Mouse (Mus musculus) hindbrain, embryonic 11.5 days (tissue): ENCODE results near the gene Cutal. TPM values are rescaled to one million over a fixed set of nuclear protein-coding genes. Genes with fewer than 3 reads are reported as not detected.
"Not testable (repeated sequence)": the region's sequence is repeated elsewhere in the genome, so short reads cannot be mapped to it uniquely, and the experiment has no call there.

ENCODE experiments used
- ATAC-seq: fragments of 200-750 bp; cut with Nextera tagmentation; 2 replicates; pipeline ENCODE4 v1.8.0; 2017; ENCODE audit warnings: mild to moderate bottlenecking, moderate TSS enrichment, moderate library complexity; ENCODE audit not compliant: low FRiP score
- DNase-seq: peaks from one replicate; pipeline ENCODE4 v3.0.0-alpha.2; 2015; ENCODE audit warnings: low spot score
- H3K27ac ChIP-seq: fragments of 300-500 bp; sonication (generic); 2 replicates; pipeline ENCODE4 v1.5.1; 2014; ENCODE audit warnings: mild to moderate bottlenecking, low read depth, low read length
- H3K27me3 ChIP-seq: fragments of 300-500 bp; sonication (generic); 2 replicates; pipeline ENCODE4 v1.6.1; 2014; ENCODE audit warnings: mild to moderate bottlenecking, low read length, moderate library complexity, mixed read lengths; ENCODE audit not compliant: control insufficient read depth, insufficient read depth
- H3K36me3 ChIP-seq: fragments of 300-500 bp; sonication (generic); 2 replicates; pipeline ENCODE4 v1.6.1; 2014; ENCODE audit warnings: mild to moderate bottlenecking, low read length, moderate library complexity, mixed read lengths; ENCODE audit not compliant: control insufficient read depth, insufficient read depth
- H3K4me1 ChIP-seq: fragments of 300-500 bp; sonication (generic); replicated peaks from 2 replicates; pipeline ENCODE4 v1.6.1; 2014; ENCODE audit warnings: low read length, mixed read lengths; ENCODE audit not compliant: control insufficient read depth, insufficient read depth
- H3K4me2 ChIP-seq: fragments of 300-500 bp; sonication (generic); replicated peaks from 2 replicates; pipeline ENCODE4 v1.6.1; 2014; ENCODE audit warnings: mild to moderate bottlenecking, low read depth, low read length
- H3K4me3 ChIP-seq: fragments of 300-500 bp; sonication (generic); 2 replicates; pipeline ENCODE4 v1.5.1; 2014; ENCODE audit warnings: low read depth, low read length
- H3K9ac ChIP-seq: fragments of 300-500 bp; sonication (generic); 2 replicates; pipeline ENCODE4 v1.6.1; 2014; ENCODE audit warnings: low read depth, low read length
- H3K9me3 ChIP-seq: fragments of 300-500 bp; sonication (generic); 2 replicates; pipeline ENCODE4 v1.6.1; 2016; ENCODE audit warnings: low read length; ENCODE audit not compliant: control insufficient read depth
- WGBS: fragments of 180-500 bp; shearing (Covaris S2); extraction: QIAGEN DNeasy Blood & Tissue Kit; methylation state at CpG from one replicate; pipeline ENCODE4 v1.1.7; 2014; 5-methylcytosine and 5-hydroxymethylcytosine counted together
- polyA plus RNA-seq: library from polyadenylated mRNA; unstranded; fragments of >200 nt; fragmentation: Nextera tagmentation; extraction: Ambion mirVana; gene quantifications from 2 replicates; pipeline ENCODE4 v1.2.1, GENCODE M21; 2014

The Cutal gene
- polyA plus RNA-seq: not detected in 2 replicates

DNA sequence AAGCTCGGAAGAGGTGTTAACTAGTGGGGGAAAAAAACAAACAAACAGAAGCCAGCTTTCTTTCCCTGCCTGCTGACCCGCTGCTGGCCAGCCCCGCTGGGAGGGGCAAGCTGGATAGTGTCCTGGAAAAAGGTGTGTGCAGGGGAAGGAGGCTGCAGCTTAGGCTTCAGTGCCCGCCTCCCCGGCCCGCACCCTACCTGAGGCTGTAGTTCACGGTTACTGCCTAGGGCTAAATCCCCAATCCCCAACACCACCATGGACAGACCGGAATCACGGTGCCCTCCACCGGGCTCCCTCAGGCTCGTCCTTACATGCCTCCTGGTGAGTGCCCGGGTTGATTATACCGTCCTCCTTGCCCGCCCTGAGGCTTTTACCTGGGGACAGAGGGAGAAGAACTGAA, at the start of gene Cutal:
Cutal (plus strand) TSS at position 126 of the 400 bp plus-strand sequence.
- H3K4me1 ChIP-seq: 0 out of 2 replicates have a peak, but pooled peaks cover 2% of the 10 kb centered on the region
- ATAC-seq (no peak), DNase-seq (peak; percentile 26)
- peak within 1 kb of the TSS; percentile 17 for H3K4me2 ChIP-seq
- peak within 1 kb of the TSS; percentile 10; the same call in 1 of the 2 replicates for H3K4me3 ChIP-seq
- 2% methylated on average over 14 of the region's 14 CpGs for WGBS
- no peaks in the 10 kb centered on the region for H3K36me3 ChIP-seq
- no peaks in the 10 kb centered on the region for H3K9me3 ChIP-seq
- peaks cover 4% of the 10 kb centered on the region for H3K27me3 ChIP-seq
- no peak within 1 kb of the TSS for H3K27ac ChIP-seq
- 0 out of 2 replicates have a peak within 1 kb of the TSS, but pooled peaks have one; percentile 27 for H3K9ac ChIP-seq

DNA sequence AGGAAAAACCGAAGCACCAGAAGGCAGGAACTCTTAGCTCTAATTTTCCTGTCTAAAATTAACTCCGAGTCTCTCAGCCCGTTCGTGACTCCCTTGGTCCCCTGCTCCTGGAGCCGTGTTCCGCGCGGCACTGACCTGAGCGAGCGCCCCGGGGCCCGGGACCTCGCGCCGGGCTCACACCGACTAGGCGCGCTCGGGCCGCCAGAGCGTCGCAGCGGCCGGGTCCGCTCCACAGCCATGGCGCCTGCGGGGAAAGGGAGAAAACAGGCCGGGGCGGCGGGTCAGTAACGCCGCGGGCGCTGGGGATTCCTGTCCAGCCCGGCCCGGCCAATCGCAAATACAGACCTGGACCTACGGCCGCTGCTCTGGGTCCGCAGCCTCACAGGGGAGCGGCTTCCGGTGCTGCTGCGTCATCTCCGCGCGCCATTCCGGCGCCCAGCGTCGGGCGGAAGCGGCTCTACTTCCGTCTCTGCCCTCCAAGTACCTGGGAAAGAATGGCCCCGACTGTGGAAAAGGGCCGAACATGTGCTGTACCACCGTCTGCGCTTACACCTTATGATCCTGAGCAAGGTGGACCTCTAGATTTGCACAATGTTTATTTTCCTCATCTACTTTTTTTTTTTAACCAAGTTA, 48.3 kb upstream of the Cutal start, which contains the start of gene Fbxw2:
Fbxw2 (minus strand) TSS at position 485 of the 633 bp plus-strand sequence.
- H3K9ac ChIP-seq: peak within 1 kb of the TSS; percentile 65
- no peaks in the 10 kb centered on the region; the same call in 1 of the 2 replicates for H3K4me1 ChIP-seq
- DNase-seq (peak; percentile 94), ATAC-seq (peak; percentile 97)
- no peaks in the 10 kb centered on the region for H3K9me3 ChIP-seq
- under 1% methylated on average over 50 of the region's 57 CpGs for WGBS
- H3K36me3 ChIP-seq: no peaks in the 10 kb centered on the region
- peak within 1 kb of the TSS; percentile 65 for H3K4me3 ChIP-seq
- H3K4me2 ChIP-seq: peak within 1 kb of the TSS; percentile 64
- no peaks in the 10 kb centered on the region for H3K27me3 ChIP-seq
- H3K27ac ChIP-seq: peak within 1 kb of the TSS; percentile 49

- Histone ChIP-seq H3K9me3 (no peaks in the 10 kb centered on the region), H3K4me3 (peak overlapping the region; percentile 65), H3K36me3 (no peaks in the 10 kb centered on the region), H3K4me1 (no peaks in the 10 kb centered on the region; the same call in 1 of the 2 replicates), H3K9ac (peak overlapping the region; percentile 65), H3K27ac (no peak overlapping the region; the same call in 1 of the 2 replicates), H3K27me3 (no peaks in the 10 kb centered on the region), H3K4me2 (peak overlapping the region; percentile 64)
- 31% methylated on average over 19 of the region's 21 CpGs for WGBS
- peak; percentile 34 for DNase-seq
- no peak; the same call in 1 of the 2 replicates for ATAC-seq
These were observed 47.5 kb upstream of the Cutal start for GRCm38 (mm10) chr2:34826460-34827231.

DNA sequence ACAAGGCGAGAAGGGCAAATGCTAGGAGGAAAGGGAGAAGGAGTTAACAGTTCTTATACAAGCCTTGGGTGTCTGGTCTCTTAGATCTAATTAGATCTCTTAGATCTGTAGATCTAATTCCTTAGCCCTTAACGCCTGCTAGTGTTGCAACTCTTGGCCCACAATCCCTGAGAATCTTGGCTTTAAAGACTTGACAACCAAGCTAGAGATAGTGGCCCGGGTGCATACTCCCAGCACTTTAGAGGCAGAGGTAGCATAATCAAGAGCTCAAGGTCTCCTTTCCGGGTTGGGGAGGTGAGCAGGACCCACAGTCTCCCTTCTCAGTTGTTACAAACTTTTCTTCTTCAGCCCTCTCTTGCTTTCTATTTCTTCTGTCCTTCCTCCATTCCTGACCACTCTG, 46.6 kb upstream of the Cutal start:
- Histone ChIP-seq H3K9me3 (no peaks in the 10 kb centered on the region), H3K36me3 (no peaks in the 10 kb centered on the region), H3K4me3 (no peak overlapping the region), H3K27ac (no peak overlapping the region), H3K27me3 (no peaks in the 10 kb centered on the region), H3K9ac (no peak overlapping the region), H3K4me1 (no peaks in the 10 kb centered on the region; the same call in 1 of the 2 replicates), H3K4me2 (no peak overlapping the region)
- no peak for ATAC-seq
- DNase-seq: no peak
- 88% methylated on average over 4 of the region's 4 CpGs for WGBS

DNA sequence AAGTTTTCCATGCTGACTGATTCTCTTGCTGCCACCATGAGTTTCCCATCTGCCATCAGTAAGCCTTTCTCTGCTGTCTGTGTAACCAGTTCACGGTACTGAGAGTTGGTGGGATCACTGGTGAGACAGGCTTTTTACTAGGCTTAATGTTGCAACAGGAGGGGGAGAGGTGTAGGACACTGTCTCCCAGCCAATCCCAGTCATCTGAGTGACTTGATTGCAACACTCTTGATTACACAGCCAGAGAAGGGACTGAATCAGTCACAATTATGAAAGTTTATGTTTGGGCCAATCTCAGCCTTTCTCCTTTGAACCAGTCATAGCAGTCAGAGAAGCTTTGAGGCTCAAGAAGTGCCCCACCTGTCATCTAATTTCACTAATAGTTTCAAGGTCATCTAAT, 46.2 kb upstream of the Cutal start:
- DNase-seq: no peak
- Histone ChIP-seq H3K9me3 (no peaks in the 10 kb centered on the region), H3K4me2 (no peak overlapping the region), H3K9ac (no peak overlapping the region), H3K27me3 (no peaks in the 10 kb centered on the region), H3K36me3 (no peaks in the 10 kb centered on the region), H3K4me3 (no peak overlapping the region), H3K27ac (no peak overlapping the region), H3K4me1 (no peaks in the 10 kb centered on the region; the same call in 1 of the 2 replicates)
- ATAC-seq: no peak
- WGBS: 83% methylated on average over 1 of the region's 1 CpGs

- not testable (repeated sequence) for DNase-seq, H3K27me3 ChIP-seq, H3K36me3 ChIP-seq, H3K9me3 ChIP-seq, H3K9ac ChIP-seq, H3K4me1 ChIP-seq, H3K4me2 ChIP-seq, H3K4me3 ChIP-seq, ATAC-seq, H3K27ac ChIP-seq
- 95% methylated on average over 17 of the region's 17 CpGs for WGBS
These were observed 44.1 kb upstream of the Cutal start for GRCm38 (mm10) chr2:34830066-34830465.

- DNase-seq, H3K4me2 ChIP-seq, ATAC-seq, H3K4me1 ChIP-seq, H3K4me3 ChIP-seq, H3K9me3 ChIP-seq, H3K27ac ChIP-seq, H3K9ac ChIP-seq, H3K27me3 ChIP-seq, H3K36me3 ChIP-seq: not testable (repeated sequence)
- WGBS: 75% methylated on average over 11 of the region's 11 CpGs
These were observed 41.3 kb upstream of the Cutal start, which contains the start of gene Gm34653 for GRCm38 (mm10) chr2:34832766-34833457. Gene Gm34653 (plus strand): TSS chr2:34833007.

DNA sequence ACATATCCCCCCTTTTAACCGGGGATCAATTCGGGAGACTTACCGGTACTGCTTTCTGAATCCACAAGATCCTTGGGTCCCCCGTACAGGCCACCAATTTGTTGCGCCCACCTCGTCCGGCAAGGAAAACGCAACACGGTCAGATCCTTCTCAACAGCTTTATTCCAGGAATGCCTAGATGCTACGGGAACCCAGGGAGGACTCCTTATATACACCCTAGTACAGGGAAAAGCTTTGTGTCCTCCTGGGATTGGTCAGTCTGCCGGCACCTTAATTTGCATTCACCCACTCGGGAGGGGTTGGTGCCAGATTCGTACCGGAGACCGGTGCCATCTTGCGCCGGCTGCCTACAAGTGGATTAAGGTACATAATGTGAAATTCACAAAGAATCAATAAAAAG, 40.6 kb upstream of the Cutal start:
- Histone ChIP-seq H3K36me3 (no peaks in the 10 kb centered on the region), H3K9me3 (no peaks in the 10 kb centered on the region), H3K4me3 (no peak overlapping the region), H3K4me1 (no peaks in the 10 kb centered on the region), H3K27ac (no peak overlapping the region), H3K4me2 (no peak overlapping the region), H3K9ac (no peak overlapping the region), H3K27me3 (no peaks in the 10 kb centered on the region)
- ATAC-seq: no peak
- DNase-seq: no peak
- WGBS: 85% methylated on average over 17 of the region's 17 CpGs
